Mouse (Mus musculus) hindbrain, embryonic 14.5 days (tissue): Measurements from ENCODE around the gene Cdk12. TPM values are rescaled to one million over a fixed set of nuclear protein-coding genes. Genes with fewer than 3 reads are reported as not detected.

Source experiments
- ATAC-seq: fragments of 200-750 bp; cut with Nextera tagmentation; 2 replicates; pipeline ENCODE4 v1.8.0; 2017; ENCODE audit warnings: moderate number of reproducible peaks, mild to moderate bottlenecking, moderate TSS enrichment, moderate library complexity; ENCODE audit not compliant: low FRiP score
- DNase-seq: peaks from one replicate; pipeline ENCODE4 v3.0.0-alpha.2; 2015; ENCODE audit warnings: low spot score
- H3K27ac ChIP-seq: fragments of 300-500 bp; sonication (generic); 2 replicates; pipeline ENCODE4 v1.5.1; 2014; ENCODE audit warnings: mild to moderate bottlenecking, moderate library complexity
- H3K27me3 ChIP-seq: fragments of 300-500 bp; sonication (generic); 2 replicates; pipeline ENCODE4 v1.6.1; 2014; ENCODE audit warnings: mild to moderate bottlenecking, low read length, mixed read lengths; ENCODE audit not compliant: control insufficient read depth, insufficient read depth
- H3K36me3 ChIP-seq: fragments of 300-500 bp; sonication (generic); replicated peaks from 2 replicates; pipeline ENCODE4 v1.6.1; 2014; ENCODE audit not compliant: control insufficient read depth, insufficient read depth
- H3K4me1 ChIP-seq: fragments of 300-500 bp; sonication (generic); replicated peaks from 2 replicates; pipeline ENCODE4 v1.6.1; 2014; ENCODE audit warnings: antibody characterized with exemption, low read length, mixed read lengths; ENCODE audit not compliant: control insufficient read depth, insufficient read depth
- H3K4me2 ChIP-seq: fragments of 300-500 bp; sonication (generic); replicated peaks from 2 replicates; pipeline ENCODE4 v1.6.1; 2014; ENCODE audit warnings: mild to moderate bottlenecking, moderate library complexity
- H3K4me3 ChIP-seq: fragments of 300-500 bp; sonication (generic); replicated peaks from 2 replicates; pipeline ENCODE4 v1.5.1; 2014; ENCODE audit warnings: mild to moderate bottlenecking, low read length
- H3K9ac ChIP-seq: fragments of 300-500 bp; sonication (generic); 2 replicates; pipeline ENCODE4 v1.6.1; 2014
- H3K9me3 ChIP-seq: fragments of 300-500 bp; sonication (generic); 2 replicates; pipeline ENCODE4 v1.6.1; 2016; ENCODE audit warnings: low read length; ENCODE audit not compliant: control insufficient read depth
- WGBS: fragments of 180-500 bp; shearing (Covaris S2); extraction: QIAGEN DNeasy Blood & Tissue Kit; methylation state at CpG from one replicate; pipeline ENCODE4 v1.1.7; 2014; 5-methylcytosine and 5-hydroxymethylcytosine counted together
- polyA plus RNA-seq: library from polyadenylated mRNA; unstranded; fragments of >200 nt; fragmentation: Nextera tagmentation; extraction: Ambion mirVana; gene quantifications from 2 replicates; pipeline ENCODE4 v1.2.1, GENCODE M21; 2014

Cdk12 gene
- polyA plus RNA-seq, 1 experiment from 2014 or later = 10.3 TPM

DNA sequence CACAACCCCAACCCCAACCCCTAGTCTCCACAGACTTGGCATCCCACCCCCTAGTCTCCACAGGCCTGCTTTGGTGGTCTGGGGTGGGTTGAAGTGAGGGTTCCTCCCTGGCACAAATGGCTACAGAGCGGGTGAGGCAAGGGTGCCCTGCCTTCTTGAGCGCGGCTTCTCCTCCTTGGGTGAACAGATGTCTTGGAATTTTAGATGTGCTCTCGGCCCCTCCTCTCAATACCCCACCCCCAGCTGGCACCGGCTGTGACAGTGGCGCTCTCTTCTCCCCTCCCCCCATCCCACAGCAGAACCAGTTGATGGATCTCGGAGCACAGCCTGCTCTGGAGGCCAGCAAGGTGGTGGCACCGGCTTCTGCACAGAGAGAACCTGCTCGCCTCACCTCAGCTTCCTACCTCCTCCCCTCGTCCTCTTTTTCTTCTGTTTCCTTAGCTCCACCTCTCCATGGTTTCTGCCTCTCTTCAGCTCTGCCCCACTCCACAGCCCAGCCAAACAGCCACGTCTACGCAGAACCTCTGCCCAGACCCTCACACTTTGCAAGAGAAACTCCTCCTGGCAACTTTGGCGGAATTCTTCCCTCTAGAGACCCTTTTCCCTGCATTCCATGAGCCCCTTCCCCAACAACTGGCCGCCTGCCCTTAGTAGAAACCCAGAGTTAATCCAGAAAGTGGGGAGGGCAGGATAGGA, 115.7 kb downstream of the Cdk12 start:
- WGBS = 2% methylated on average over 14 of the region's 14 CpGs
- DNase-seq (no peak), ATAC-seq (no peak)
- Histone ChIP-seq H3K4me1 (0 out of 2 replicates have a peak, but pooled peaks cover 9% of the 10 kb centered on the region), H3K27ac (peak overlapping the region; percentile 52; the same call in 1 of the 2 replicates), H3K4me2 (peak overlapping the region; percentile 11; the same call in 1 of the 2 replicates), H3K9me3 (no peaks in the 10 kb centered on the region), H3K4me3 (no peak overlapping the region; the same call in 1 of the 2 replicates), H3K9ac (no peak overlapping the region), H3K27me3 (peaks cover 97% of the 10 kb centered on the region), H3K36me3 (no peaks in the 10 kb centered on the region)

DNA sequence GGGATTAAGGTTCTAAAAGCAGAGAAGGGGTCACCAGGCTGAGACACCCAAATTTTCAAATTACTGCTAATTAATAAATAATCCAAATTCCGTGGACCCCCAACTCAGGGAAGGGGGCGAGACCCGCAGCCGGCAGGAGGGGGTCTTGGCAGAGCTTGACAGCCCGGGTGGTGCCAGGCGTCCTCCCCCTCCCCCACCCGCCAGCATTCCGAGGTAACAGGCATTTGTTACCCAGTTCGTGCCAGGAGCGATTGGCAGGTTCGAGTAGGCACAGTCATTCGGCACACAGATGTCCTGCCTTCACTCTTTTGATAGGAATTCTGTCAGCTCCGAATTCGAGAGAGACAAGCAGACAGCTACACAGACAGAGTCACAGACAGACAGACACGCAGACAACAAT, 116.3 kb downstream of the Cdk12 start:
- Histone ChIP-seq H3K4me2 (peak overlapping the region; percentile 11; the same call in 1 of the 2 replicates), H3K4me1 (0 out of 2 replicates have a peak, but pooled peaks cover 9% of the 10 kb centered on the region), H3K9ac (no peak overlapping the region), H3K9me3 (no peaks in the 10 kb centered on the region), H3K27ac (peak overlapping the region; percentile 58), H3K4me3 (no peak overlapping the region), H3K36me3 (no peaks in the 10 kb centered on the region), H3K27me3 (peaks cover 97% of the 10 kb centered on the region)
- ATAC-seq (no peak), DNase-seq (no peak)
- 1% methylated on average over 15 of the region's 15 CpGs for WGBS

GRCm38 (mm10) chr11:98319544-98319943, 116.7 kb downstream of the Cdk12 start:
- Histone ChIP-seq H3K36me3 (no peaks in the 10 kb centered on the region), H3K4me2 (peak overlapping the region; percentile 11; the same call in 1 of the 2 replicates), H3K4me1 (0 out of 2 replicates have a peak, but pooled peaks cover 9% of the 10 kb centered on the region), H3K27ac (peak overlapping the region; percentile 58; the same call in 1 of the 2 replicates), H3K27me3 (peaks cover 97% of the 10 kb centered on the region), H3K9me3 (no peaks in the 10 kb centered on the region), H3K4me3 (no peak overlapping the region), H3K9ac (no peak overlapping the region)
- ATAC-seq (no peak), DNase-seq (no peak)
- WGBS = 10% methylated on average over 4 of the region's 4 CpGs

GRCm38 (mm10) chr11:98319944-98320343, 117.1 kb downstream of the Cdk12 start:
- Histone ChIP-seq H3K27me3 (peaks cover 97% of the 10 kb centered on the region), H3K4me1 (0 out of 2 replicates have a peak, but pooled peaks cover 9% of the 10 kb centered on the region), H3K36me3 (no peaks in the 10 kb centered on the region), H3K9me3 (no peaks in the 10 kb centered on the region), H3K4me3 (no peak overlapping the region), H3K4me2 (peak overlapping the region; percentile 32; the same call in 1 of the 2 replicates), H3K27ac (peak overlapping the region; percentile 58; the same call in 1 of the 2 replicates), H3K9ac (no peak overlapping the region)
- no peak for ATAC-seq
- DNase-seq = no peak
- 6% methylated on average over 2 of the region's 2 CpGs for WGBS

DNA sequence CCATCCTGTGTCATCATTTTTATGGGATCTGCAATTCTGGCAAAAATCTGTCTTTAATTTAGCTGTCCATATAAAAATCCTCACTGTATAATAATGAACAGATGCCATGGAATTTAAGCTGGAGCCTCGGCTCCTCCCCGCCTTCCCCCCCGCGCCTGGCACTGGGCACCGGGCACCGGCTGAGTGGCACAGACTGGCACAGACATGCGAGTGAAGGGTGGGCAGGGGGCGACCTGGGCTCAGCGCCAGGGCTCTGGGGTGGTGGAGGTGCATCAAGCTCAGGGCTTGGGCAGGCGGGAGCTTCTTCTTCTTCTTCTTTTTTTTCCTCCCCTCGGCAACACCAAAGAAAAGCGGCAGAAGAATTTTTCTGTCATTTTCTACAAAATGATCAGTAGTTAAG, 117.5 kb downstream of the Cdk12 start:
- peaks cover 97% of the 10 kb centered on the region for H3K27me3 ChIP-seq
- ATAC-seq (no peak), DNase-seq (no peak)
- H3K4me2 ChIP-seq = peak overlapping the region; percentile 32
- H3K4me3 ChIP-seq = no peak overlapping the region
- no peaks in the 10 kb centered on the region for H3K9me3 ChIP-seq
- no peaks in the 10 kb centered on the region for H3K36me3 ChIP-seq
- 0 out of 2 replicates have a peak, but pooled peaks cover 9% of the 10 kb centered on the region for H3K4me1 ChIP-seq
- H3K9ac ChIP-seq = no peak overlapping the region
- H3K27ac ChIP-seq = peak overlapping the region; percentile 58
- WGBS = 8% methylated on average over 12 of the region's 12 CpGs

GRCm38 (mm10) chr11:98320806-98321676, 118.2 kb downstream of the Cdk12 start:
- H3K9ac ChIP-seq = peak overlapping the region; percentile 24; the same call in 1 of the 2 replicates
- peak overlapping the region; percentile 32 for H3K4me2 ChIP-seq
- no peak overlapping the region for H3K4me3 ChIP-seq

DNA sequence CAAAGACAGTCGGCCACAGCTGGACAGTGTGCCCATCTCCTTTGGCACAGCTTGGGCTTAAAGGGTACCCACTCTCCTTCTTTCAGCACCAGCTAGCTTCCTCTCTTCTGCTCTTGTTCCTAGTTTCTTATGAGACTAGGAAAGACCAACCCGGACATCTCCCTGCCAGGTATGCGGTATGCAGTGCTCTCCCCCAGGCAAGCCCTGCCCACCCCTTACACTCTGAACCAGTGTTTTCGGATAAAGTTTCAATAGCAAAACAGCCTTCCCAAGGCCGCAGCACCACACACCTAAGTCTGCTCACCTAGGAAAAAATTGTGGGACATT, 118.8 kb downstream of the Cdk12 start:
- DNase-seq (no peak), ATAC-seq (no peak)
- no peaks in the 10 kb centered on the region for H3K36me3 ChIP-seq
- H3K27ac ChIP-seq = no peak overlapping the region
- H3K4me3 ChIP-seq = no peak overlapping the region
- no peak overlapping the region for H3K9ac ChIP-seq
- H3K4me1 ChIP-seq = 0 out of 2 replicates have a peak, but pooled peaks cover 9% of the 10 kb centered on the region
- WGBS = 4% methylated on average over 5 of the region's 5 CpGs
- no peaks in the 10 kb centered on the region for H3K9me3 ChIP-seq
- H3K4me2 ChIP-seq = peak overlapping the region; percentile 32
- H3K27me3 ChIP-seq = peaks cover 97% of the 10 kb centered on the region

More at GRCm38 (mm10) chr11:98320806-98321676, 118.2 kb downstream of the Cdk12 start:
- Histone ChIP-seq H3K27me3 (peaks cover 97% of the 10 kb centered on the region), H3K9me3 (no peaks in the 10 kb centered on the region), H3K36me3 (no peaks in the 10 kb centered on the region), H3K27ac (peak overlapping the region; percentile 58; the same call in 1 of the 2 replicates), H3K4me1 (0 out of 2 replicates have a peak, but pooled peaks cover 9% of the 10 kb centered on the region)
- DNase-seq (no peak), ATAC-seq (no peak)
- WGBS = under 1% methylated on average over 30 of the region's 30 CpGs

DNA sequence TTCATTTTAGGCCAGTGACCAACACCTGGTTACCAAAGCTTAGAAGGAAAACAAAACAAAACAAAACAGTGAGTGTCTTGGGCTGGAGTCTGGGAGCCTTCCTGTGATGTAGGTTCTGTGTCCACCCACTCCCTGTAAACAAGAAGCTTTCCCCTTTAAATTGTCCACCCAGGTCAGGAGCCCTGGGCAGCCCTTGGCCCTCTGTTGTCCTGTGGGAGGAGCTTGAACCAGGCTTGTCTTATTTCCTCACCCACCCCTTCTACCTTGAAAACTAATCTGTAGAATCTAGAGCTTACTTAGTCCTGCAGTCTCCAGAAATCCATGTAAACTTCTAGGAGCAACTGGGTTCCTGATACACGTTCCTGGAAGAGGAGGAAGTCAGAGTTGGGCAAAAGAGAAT, 119.3 kb downstream of the Cdk12 start:
- H3K4me1 ChIP-seq = 0 out of 2 replicates have a peak, but pooled peaks cover 9% of the 10 kb centered on the region
- ATAC-seq (no peak), DNase-seq (no peak)
- H3K9ac ChIP-seq = no peak overlapping the region
- no peak overlapping the region for H3K4me2 ChIP-seq
- H3K27me3 ChIP-seq = peaks cover 96% of the 10 kb centered on the region
- H3K27ac ChIP-seq = no peak overlapping the region
- no peaks in the 10 kb centered on the region for H3K9me3 ChIP-seq
- no peak overlapping the region for H3K4me3 ChIP-seq
- no peaks in the 10 kb centered on the region for H3K36me3 ChIP-seq
- 4% methylated on average over 1 of the region's 1 CpGs for WGBS
